Mouse (Mus musculus) stomach, postnatal 0 days (tissue): Measurements from ENCODE around the gene Glp2r.
A peak's percentile ranks its signal among the peaks of the same experiment; 100 is the strongest.

ENCODE experiments used
- CTCF ChIP-seq: IDR thresholded peaks from 2 replicates; pipeline ENCODE4 v1.5.1; 2016; ENCODE audit warnings: antibody characterized with exemption, low read depth, mild to moderate bottlenecking, moderate library complexity
- EP300 ChIP-seq: optimal IDR thresholded peaks from 2 replicates; pipeline ENCODE3; 2016; ENCODE audit warnings: antibody characterized with exemption

DNA sequence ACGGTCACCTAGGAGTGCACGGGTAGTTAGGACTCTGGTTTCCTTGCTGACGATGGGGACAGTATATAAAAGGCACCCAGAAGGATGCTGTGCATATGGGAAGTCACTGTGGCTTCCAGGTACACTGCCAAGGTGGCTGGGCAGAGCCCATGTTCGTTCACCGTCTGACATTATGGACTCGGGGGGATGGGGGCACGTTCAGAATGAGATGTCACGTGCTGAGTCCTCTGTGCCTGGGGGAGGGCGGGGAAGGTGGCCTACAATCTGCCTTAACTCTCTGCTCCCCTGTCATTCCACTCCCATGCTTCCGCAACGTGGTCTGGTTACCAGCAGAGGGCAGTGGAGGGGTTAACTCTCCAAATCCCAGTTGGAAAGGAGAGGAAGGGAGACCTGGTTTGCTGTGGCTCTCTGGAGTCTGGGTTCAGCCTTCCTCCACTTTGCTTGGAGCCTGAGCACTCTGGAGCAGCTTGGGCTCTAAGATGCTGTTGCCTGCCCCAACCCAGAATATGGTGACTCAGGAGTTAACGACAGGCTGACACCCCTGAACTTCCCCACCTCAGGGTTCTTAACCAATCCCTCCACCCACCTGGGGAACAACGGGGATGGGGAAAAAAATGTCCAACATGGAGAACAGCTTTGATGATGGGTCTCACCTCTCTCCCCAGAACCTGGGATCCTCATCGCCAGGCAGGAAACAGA is 118.6 kb downstream of the Glp2r start:
- peak; percentile 78 for TF ChIP-seq CTCF
- no peak for TF ChIP-seq EP300
